Mouse (Mus musculus) ovary, postnatal 36 days (tissue): Measurements from ENCODE around the gene Sh2b1.

ENCODE experiments used
- DNase-seq: peaks from one replicate; pipeline ENCODE4 v3.0.0; 2022; ENCODE audit warnings: low spot score, mixed read lengths

Gene Sh2b1

DNA sequence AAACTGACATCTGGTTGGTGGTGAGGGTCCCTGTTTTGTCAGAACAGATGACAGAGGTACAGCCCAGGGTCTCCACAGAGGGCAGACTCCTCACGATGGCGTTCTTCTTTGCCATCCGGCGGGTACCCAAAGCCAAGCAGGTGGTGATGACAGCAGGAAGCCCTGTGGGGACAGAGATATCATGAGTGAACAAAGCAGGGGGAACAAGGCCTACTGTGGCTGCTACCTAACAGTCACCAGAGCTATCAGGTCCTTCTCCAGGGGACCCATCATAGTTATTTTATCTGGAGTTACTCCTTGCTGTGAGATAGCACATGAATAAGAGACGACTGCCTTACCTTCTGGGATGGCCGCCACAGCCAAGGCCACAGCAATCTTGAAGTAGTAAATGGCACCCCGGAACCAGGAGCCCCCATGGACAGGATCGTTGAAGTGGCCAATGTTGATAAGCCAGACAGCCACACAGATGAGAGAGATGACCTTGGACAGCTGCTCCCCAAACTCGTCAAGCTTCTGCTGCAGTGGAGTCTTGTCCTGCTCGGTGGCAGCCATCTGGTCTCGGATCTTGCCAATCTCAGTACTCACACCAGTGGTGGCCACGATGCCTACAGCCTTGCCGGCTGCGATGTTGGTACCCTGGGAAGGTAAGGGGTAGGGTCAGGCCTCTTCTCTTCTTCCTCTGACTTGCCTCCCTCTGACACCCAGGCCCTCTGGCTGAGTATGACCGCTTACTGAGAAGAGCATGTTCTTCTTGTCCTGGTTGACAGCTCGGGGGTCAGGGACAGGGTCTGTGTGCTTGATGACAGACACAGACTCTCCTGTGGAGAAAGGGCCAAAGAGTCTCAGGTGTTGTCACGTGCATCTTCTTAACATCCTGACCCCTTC is 18.6 kb downstream of the Sh2b1 start:
- no peak for DNase-seq

GRCm38 (mm10) chr7:126455242-126455641 is 20.0 kb downstream of the Sh2b1 start:
- DNase-seq: no peak

DNA sequence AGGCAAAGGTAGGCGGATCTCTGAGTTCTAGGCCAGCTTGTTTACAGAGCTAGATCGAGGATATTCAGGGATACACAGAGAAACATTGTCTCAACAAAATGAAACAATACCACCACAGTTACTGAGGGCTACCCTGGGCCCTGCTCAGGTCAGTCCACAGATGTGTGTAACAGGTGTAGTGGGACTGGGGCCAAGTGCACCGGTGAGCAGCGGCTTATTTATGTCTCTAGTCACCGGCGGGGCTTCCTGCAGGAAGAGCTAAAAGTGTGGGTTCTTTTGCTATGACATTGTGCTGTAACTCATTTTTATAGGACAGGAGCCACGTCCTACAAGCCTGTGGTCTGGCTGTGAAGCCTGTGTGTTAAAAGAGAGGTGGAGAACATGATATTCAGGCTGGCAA is 21.4 kb downstream of the Sh2b1 start:
- no peak for DNase-seq

DNA sequence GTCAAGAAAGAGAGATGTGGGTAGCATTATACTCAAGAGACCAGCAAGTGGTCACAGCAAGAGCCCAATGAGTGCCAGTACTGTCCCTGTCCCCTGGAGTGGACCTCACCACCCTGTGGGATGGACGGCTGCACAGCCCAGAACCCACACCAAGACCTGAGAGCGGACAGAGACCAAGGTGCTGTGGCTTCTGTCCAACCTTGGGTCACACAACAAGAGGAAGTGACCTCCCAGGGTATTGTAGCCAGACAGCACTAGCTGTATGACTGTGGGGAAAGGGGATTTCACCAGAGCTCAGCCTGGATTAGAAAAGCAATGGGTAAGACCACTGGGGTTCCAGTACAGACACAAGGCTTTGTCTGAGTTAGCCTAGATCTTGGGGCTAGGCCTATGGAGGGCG is 23.0 kb downstream of the Sh2b1 start:
- no peak for DNase-seq

GRCm38 (mm10) chr7:126450641-126451040 is 24.6 kb downstream of the Sh2b1 start:
- DNase-seq: no peak

GRCm38 (mm10) chr7:126449991-126450390 is 25.2 kb downstream of the Sh2b1 start:
- no peak for DNase-seq

DNA sequence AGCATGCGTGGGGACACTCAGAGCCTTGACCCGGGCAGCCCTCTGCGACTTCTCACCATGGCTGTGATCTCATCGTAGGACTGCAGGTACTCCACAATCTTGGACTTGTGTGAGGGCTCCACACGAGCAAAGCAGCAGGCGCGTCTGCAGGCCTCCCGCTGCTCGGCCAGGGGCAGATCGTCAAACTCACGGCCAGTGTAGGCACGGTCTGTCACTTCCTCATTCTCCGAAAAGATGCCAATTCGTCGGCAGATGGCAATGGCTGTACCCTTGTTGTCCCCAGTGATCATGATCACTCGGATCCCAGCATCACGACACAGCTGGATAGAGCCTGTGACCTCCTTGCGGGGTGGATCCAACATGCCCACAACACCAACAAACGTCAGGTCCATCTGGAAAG is 26.7 kb downstream of the Sh2b1 start:
- DNase-seq: no peak

DNA sequence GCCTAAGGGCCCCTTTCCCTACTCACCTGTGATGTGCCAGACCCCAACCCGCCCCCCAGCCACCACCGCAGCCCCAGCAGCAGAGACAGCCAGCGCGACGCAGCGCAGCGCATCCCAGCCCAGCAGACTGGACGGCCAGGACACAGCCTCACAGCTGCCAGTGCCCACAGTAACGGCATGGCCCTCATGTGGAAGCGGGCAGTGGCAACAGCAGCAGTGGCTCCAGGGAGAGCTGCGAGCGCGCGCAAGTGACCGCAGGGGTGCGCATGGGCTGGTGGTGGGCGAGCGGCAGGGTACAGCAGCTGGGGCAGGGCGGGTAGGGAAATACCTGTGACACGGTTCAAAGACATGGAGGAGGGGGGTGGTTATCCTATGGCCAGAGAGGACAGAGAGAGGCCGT is 29.0 kb downstream of the Sh2b1 start:
- no peak for DNase-seq

- DNase-seq: no peak
These were observed 30.0 kb downstream of the Sh2b1 start for GRCm38 (mm10) chr7:126445104-126445815.

DNA sequence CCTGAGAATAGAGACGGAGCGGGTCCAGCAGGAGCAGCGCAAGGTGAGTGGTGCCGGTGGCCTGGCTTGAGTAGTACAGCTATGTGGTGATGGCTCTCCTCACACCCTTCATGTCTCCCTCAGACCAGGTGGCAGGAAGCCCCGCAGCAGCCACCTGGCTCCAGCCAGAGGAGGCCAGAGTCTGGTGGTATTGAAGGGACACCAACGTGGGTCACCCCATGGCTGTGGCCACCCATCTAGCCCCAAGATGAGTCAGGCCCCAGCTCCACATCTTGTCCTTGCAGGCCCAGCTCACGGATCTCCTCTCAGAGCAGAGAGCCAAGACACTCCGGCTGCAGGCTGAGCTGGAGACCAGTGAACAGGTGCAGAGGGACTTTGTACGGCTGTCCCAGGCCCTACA is 30.7 kb downstream of the Sh2b1 start:
- no peak for DNase-seq

- DNase-seq: no peak
These were observed 31.2 kb downstream of the Sh2b1 start for GRCm38 (mm10) chr7:126443997-126444396.

GRCm38 (mm10) chr7:126440134-126440533 is 35.1 kb downstream of the Sh2b1 start:
- no peak for DNase-seq

DNA sequence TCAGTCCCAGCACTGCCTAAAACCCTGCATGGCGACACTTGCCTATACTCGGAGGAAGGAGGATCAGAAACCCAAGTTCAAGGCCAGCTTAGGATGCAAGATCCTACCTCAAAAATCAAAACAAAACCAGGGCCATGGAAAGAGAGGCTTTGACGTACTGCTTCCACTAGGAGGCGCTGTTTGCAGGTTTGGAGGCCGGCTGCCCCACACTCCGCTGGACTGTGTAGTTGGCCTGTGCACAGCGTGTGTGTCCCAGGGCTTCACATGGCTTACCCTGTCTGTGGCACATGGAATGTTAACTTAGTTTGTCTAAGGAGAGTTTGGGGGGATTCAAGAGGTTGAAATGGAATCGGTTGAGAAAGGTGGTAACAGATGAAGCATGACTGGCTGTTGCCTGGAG is 38.4 kb downstream of the Sh2b1 start:
- DNase-seq: peak; percentile 61

DNA sequence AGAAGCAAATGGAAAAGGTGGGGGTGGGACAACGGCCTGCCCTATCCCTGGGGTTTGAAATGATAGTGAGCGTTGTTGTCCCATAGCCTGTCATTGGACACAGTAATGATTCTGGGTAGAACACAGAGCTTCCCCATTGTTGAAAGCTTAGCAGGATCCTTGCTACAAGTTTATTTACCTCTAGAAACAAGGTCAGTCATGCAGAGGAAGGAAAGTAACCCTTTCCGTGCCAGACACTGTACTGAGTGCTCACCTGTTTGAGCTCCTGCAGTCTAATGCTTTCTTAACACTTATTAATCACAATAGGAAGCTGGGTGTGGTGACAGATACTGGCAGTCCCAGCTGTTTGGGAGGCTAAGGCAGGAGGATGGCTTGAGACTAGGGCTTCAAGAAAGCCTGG is 39.4 kb downstream of the Sh2b1 start:
- DNase-seq: no peak

GRCm38 (mm10) chr7:126434726-126435125 is 40.5 kb downstream of the Sh2b1 start:
- DNase-seq: no peak

DNA sequence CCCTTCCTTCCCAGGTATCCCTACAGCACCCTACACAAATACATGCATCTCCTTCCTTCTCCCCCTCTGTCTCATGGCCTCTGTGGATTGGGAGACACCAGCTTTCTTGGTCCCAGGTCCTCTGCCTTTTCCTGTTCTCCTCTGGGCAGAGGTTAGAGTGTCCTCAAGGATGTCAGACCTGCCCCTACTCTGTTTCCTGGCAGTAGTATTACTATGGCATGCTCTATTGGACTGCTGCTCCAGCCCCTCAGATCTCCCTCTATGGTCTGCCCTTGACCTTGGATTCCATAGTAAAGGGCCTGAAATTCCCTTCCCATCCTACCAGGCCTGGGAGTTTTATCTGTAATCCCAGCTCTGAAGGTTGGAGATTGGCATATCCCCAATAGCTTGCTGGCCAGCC is 45.1 kb downstream of the Sh2b1 start:
- DNase-seq: no peak

DNA sequence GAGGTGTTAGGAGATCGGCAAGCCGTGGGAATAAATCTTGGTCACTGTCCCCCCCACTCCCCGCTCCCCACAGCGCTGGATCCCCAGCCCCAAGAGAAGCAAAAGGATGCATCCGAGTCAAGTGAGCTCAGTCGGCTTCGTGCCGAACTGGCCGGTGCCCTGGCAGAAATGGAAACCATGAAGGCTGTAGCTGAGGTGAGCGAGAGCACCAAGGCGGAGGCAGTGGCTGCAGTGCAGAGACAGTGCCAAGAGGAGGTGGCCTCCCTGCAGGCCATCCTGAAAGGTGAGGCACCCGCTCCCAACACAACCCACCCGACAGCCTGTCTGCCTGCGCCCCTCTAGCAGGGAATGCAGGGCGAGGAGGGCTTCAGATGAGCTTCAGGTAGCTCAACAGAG is 45.7 kb downstream of the Sh2b1 start:
- DNase-seq: no peak

GRCm38 (mm10) chr7:126428631-126429502 is 46.4 kb downstream of the Sh2b1 start, which contains the start of gene Rabep2:
Gene Rabep2, plus strand, starts transcription at chr7:126428759.
- DNase-seq: peak; percentile 98

DNA sequence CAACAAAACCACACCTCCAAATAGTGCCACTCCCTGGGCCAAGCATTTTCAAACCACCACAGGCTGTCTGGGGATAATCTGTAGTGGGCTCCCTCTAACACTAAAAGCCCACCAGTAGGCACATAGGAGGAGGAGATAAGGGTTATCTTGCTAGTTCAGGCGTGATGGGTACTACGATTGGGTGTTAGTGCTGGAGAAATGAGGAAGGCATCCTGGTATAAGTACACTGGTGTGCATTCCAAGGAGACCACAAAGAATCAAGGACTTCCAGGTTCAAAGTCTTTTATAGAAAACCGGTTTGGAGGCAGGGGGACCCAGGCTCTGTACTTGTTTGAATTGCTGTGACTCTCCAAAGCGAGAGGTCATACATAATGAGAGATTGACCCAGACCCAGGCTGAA is 47.1 kb downstream of the Sh2b1 start:
- no peak for DNase-seq

- no peak for DNase-seq
These were observed 47.8 kb downstream of the Sh2b1 start for GRCm38 (mm10) chr7:126427323-126427860.

- DNase-seq: no peak
These were observed 51.1 kb downstream of the Sh2b1 start for GRCm38 (mm10) chr7:126424161-126424560.

DNA sequence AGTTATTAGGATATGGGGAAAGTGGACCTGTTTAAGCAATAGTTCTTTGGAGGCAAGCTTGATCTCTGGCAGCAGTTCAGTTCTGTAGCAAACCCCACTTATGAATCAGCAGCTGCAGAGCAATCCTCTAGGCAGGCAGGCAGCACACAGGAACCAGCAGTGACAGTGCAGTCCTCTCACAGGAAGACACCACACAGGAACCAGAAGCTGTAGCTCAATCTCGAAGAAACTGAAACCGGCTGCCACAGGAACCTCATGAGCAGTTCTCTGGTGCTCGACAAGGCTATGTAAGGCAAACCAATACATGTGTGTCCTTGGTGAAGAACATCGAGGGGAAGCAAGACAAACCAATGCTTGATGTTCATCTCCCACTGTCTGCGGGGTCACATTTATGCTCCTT is 53.5 kb downstream of the Sh2b1 start:
- no peak for DNase-seq
